Mouse (Mus musculus): Measurements from ENCODE around the gene Pmm2.

GRCm38 (mm10) chr16:8700586-8700985 is 63.1 kb downstream of the Pmm2 start:
- TF ChIP-seq CTCF (IDR thresholded peaks at IDR 0.05; ENCODE audit: low read depth, low read length): no peak
- TF ChIP-seq POLR2A (IDR thresholded peaks at IDR 0.05; ENCODE audit: insufficient read depth, low read length): no peak
- no peak for TF ChIP-seq EP300 (IDR thresholded peaks at IDR 0.05; ENCODE audit: insufficient read depth, low read depth, low read length)
